Mouse (Mus musculus) cerebellum, adult 18-20 months (tissue): ENCODE results near the gene Ccdc85b.
"Not testable (repeated sequence)": the region's sequence is repeated elsewhere in the genome, so short reads cannot be mapped to it uniquely, and the experiment has no call there.

Experiments used
- DNase-seq, 2 experiments: peaks; one replicate each; pipeline ENCODE4 v3.0.0; 2021

Ccdc85b gene

DNA sequence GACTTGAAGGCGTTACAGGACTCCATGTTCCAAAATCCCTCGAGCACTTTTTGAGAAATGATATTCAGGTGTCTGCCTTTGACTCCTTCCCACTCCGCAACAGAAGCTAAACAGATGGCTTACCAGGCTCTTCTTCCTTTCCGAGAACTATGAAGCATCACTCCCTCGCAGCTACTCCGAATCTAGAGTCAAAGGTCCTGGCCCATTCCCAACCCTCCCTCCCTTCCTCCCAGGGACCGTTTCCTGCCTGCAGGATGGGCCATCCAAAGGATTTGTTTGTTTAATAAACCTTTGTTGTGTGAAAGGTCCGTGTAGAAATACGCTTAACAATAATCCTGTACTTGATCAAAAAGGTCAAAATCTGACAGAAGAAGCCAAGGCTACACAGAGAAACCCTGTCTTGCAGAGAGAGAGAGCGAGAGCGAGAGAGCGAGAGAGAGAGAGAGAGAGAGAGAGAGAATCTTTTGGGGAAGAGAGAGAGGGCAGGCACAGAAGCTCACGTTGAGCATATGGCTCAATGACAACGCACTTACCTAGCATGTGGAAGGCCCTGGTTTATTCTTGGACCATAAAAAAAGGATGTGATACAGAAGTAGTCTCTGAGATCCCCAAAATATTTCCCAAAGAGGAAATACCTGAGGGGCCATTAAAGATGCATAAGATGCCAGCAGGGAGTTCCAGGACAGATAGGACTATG, at the start of gene Ccdc85b:
Gene Ccdc85b (minus strand): TSS at position 149 of the 697 bp plus-strand sequence.
- no peak for DNase-seq

DNA sequence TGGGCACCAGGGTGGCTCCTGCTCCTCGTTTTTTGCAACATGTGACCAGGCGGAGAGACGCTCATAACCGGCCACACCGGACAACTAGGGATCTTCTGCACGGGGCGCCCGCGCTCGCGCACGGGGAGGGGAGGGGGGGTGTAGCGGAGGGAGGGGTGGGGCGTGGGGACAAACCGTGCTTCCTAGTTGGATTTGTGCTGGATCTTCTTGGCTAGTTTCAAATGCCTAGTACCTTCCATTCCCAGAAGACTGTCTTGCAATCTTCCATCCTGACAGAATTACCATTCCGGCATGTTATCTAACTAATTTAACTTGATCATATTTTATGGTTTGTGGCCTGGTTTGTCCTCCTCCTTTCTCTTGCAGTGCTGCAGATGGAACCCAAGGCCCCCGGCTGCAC, 46.0 kb upstream of the Ccdc85b start, which contains the start of gene 1700020D05Rik:
Gene 1700020D05Rik (minus strand): TSS at position 101 of the 400 bp plus-strand sequence.
- DNase-seq, result no peak

DNA sequence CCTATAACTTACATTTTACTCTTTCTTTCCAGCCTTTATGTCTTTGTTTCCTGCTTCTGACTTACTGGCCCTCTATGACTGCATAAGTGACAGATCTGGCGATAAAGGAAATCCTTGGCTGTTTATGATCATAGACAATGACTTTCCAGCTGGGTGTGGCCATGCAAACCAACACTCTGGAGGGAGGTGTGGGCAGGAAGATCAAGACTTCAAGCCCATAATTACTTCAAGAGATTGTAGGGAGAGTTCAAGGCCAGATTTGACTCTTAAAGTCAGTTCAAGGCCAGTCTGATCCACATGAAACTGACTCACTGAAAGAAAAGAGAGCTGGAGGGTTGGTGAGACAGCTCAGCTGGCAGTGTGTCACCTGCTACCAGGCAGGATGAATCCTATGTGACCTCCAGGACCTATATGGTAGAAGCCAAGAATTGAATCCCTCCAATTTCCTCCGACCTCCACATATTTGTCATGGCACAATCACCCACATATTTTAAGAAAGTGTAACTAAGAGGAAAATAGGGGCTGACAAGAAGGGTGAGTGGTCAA, 42.7 kb upstream of the Ccdc85b start:
- no peak for DNase-seq

DNA sequence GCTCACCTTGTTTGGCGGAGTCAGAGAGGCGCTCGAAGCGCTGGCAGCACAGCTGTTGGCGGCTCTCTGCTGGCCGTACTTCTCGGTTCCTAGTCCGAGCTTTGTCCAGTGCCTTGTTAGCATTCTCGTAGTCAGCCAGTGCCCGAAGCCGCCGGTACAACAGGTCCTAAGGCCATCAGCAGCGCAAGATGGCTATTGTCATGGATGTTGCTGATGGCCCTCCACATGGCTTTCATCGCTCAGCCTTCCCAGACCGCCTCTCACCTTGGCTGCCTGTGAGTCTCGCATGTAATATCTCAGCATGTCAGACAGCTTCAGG, 38.3 kb upstream of the Ccdc85b start:
- no peak for DNase-seq

DNA sequence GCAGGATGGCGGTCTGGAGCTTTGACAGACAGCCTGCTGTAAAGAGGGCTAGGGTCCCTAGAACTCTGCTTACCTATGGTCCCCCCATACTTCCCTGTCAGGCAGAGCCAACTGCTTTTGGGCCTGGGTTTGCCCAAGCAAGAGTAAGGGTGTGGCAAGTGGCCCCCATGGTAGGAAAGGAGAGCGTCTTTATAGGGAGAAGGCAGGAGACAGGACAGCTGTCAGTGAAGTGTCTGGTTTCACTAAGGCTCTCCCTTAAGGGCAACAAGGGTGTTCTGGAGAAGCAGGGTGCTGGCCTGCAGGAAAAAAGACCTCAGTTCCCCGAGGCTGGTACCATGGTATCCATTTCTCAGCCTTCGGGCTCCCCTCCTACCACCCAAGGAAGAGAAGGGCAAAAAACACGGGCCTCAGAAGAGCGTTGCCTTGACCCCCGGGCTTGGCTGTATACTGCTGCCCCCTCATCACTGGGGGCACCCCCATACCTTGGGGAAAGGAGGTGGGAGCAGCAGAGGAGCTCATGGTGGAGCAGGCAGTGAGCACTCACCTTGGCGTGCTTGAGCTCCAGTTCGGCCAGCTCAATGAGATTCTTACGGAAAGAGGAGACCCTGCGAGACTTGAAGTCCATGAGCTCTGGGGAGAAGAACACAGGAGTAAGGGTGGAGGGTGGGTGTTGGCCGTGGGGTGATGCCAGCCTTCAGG, 37.8 kb upstream of the Ccdc85b start:
- no peak for DNase-seq

DNA sequence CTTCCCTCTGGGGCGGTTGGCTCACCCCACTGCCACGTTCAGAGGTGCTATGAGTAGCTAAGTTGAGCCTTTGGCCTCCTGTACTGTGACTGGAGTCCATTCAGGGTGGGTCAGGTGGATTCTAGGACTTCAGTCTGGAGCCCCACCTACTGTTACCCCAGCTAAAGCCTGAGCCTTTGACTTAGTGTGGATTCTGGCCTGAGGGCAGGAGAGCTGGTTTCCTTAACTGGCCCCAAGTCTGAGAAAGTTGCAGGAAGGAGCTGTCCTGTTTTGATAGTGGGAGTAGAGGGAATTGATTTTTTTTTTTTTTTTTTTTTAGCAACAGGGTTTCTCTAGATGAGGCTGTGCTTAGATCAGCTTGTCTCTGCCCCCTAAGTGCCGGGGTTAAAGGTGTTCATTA, 36.6 kb upstream of the Ccdc85b start:
- DNase-seq, result no peak

- not testable (repeated sequence) for DNase-seq
These were observed 35.6 kb upstream of the Ccdc85b start for GRCm38 (mm10) chr19:5493301-5493721.

DNA sequence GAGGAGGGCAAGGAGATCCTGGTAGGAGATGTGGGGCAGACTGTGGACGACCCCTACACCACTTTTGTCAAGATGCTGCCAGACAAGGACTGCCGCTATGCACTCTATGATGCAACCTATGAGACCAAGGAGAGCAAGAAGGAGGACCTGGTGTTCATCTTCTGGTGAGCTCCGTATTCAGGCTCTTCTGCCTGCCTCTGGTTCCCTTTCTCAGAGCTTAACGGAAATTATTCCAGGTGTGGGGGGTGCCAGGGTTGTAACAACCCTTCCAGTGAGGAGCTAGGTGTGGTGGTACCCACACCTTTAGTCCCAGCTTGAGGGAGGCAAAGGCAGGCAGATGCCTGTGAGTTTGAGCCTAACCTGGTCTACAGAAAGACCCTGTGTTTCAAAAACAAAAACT, 34.9 kb upstream of the Ccdc85b start:
- DNase-seq, result no peak

DNA sequence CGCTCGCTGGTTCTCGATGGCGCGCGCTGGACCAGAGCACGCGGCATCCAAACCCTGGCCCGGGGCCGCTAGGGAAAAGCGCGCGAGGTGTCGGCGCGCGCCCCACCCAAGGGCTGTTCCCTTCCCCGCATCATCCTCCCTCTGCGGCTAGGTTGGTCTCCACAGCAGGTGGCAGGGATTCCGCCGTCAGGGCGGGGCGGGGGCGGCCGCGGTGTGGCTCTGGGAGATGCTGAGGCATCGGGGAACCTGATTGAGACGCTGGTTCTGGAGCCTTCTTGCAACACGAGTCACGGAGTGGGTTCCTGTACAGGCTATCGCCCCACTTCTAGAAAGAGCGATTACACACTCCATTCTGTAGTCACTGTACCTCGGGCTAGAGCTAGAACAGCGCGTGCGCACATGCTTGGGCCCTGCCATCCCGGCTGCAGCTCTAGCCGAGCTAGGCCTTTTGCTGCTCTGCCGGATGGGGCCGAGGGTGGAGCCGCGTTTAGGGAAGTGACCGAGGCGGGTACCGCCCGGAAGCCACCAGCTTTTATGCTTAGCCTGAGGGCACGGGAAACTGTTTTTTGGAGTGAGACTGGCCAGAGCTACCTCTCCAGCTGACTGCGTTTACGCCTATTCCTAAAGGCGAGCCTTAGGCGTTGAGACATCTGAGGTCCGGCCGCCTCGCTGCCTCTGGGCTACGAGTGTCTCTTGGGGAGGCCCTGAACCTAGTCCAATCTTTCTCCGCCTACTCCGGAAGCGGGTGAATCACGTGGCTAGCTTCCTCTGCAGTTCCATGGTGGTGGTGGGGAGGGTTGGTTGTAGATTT, 33.4 kb upstream of the Ccdc85b start:
- peak; percentile 81 for DNase-seq

DNA sequence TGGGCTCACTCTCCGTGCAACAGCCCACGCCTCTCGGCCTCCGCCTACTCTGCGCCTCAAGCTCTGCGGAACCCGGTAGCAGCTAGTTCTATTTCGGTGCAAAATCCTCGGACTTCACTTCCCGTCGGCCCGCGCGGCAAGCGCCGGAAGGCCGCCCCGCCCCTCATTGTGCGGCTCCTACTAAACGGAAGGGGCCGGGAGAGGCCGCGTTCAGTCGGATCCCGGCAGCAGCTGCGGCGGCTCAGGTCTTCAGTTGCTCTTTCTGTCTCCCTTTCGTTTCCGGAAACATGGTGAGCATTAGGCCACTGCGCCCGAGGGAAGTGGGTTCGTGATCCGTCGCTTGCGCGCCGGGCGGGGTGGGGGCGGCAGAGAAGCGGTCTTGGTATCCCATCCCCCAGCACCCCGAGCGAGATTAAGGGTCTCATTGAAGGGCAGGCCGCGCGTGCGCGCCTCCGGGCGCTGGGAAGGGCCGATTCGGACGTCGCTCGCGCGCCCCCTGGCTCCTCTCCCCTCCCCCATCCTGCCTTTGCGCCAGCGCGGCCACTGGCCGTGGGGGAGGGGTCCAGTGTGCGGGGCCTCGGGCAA, 32.7 kb upstream of the Ccdc85b start, which contains the start of gene Cfl1:
Gene Cfl1 (plus strand): TSS at position 143 of the 585 bp plus-strand sequence.
- DNase-seq, result peak; percentile 95 to 96

GRCm38 (mm10) chr19:5489721-5490120, 32.0 kb upstream of the Ccdc85b start:
- DNase-seq, result not testable (repeated sequence)

DNA sequence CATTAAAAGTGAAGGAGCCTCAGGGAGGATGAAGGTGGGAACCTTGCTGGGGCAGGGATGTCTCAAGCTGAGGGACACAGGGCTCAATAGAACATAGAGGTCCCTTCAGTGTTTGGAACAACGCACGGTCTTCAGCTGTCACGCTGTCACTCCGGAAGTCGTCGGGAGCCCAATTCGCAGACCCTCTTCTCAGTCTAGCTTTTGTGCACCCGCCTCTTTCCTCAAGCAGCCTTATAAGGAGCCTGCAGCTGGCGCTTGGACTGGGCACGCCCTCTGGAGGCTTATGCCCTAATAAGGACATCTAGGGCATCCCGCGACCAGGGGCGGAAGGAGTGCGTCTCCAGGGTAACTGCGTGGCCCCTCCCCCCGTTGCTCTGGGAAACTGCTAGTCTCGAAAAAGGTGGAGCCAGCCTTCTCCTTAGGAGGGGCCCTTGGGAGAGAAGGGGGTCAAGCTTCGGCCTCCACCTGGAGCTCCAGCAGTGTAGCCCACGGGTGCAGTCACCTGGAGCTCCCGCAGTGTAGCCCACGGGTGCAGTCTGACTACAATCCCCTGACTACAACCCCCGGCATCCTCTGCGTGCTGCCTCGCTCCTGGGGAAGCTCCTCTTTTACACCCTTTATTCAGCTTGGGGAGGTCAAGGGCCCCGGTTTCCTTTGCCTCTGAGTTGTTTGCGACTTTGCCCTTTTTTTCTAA, 31.3 kb upstream of the Ccdc85b start:
- peak; percentile 94 to 96 for DNase-seq

DNA sequence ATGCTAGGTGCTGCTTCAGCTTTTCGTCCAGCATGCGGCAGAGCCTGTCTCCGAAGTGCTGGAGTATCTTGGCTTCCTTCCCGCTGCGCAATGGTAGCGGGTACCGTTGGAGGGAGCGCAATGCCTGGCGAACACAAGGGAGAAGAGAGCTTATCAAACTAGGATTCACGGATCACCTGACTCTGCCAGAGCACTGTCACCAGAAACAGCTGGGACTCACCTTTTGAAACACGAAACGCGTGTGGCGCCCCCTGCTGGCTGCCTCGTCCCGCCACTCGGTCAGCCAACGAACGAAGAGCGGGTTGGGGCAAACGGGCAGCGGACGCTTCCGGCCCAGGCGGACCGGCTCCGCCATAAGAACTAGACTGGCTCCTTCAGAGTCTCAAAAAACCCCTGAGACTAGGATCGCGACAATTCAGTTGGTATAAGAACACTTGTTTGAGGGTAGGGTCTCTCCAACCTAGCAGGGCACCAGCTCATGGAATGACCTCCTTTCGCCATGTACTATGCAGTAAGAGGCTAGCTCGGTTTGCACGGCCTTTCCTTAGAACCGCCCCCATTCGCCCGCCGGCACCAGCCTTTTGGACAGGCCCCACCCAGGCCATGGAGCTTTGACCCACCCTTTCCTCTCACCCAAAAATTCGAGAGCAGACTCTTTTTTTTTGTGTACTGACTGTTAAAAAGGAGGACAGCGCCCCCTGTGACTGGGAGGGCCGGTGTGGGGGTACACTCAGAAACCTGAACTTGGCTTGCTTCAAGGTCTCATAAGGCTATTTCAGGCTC, 30.3 kb upstream of the Ccdc85b start, which contains the start of gene Mus81:
Gene Mus81 (minus strand): TSS at position 635 of the 783 bp plus-strand sequence.
- peak; percentile 96 to 97 for DNase-seq

DNA sequence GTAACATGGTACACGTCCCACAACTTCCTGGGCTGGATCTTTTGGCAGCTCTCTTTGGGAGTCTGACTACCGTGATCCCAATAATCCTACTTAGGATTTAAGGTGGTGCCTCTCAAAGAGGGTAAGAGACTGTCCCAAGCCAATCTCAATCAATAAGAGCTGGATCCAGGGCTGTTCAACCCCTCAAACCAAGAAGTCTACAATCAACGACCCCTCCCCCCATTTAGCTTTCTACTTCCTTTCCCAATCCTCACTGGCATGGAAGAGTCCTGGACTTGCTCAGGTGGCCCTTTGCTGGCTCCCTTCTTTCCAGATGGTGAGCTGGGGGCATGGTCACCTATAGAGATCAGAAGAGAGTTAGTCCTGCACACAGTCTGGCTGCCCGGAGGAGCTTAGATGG, 29.1 kb upstream of the Ccdc85b start:
- no peak for DNase-seq

- peak; percentile 75 to 76 for DNase-seq
These were observed 28.6 kb upstream of the Ccdc85b start for GRCm38 (mm10) chr19:5486286-5486685.

DNA sequence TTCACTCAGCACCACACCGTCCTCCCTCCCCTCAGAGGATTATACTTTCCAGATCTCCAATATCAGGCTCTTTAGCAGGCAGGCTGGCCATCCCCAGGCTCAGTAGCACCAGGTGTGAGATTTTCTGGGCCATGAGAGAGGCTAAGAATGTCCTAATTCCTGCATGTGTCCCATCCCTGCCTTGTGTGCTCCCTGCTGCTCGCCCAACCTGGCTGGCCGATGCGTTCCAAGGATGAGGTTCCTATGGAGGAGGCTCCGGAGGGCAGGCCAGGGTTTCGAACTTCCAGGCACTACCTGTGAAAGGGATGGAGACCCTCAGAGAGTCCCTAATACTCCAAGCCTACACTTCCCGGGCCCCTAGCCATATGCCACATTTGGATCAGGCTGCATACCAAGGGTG, 28.1 kb upstream of the Ccdc85b start:
- peak; percentile 84 to 86 for DNase-seq

- DNase-seq, result peak; percentile 52 to 71
These were observed 27.7 kb upstream of the Ccdc85b start for GRCm38 (mm10) chr19:5485371-5485770.

DNA sequence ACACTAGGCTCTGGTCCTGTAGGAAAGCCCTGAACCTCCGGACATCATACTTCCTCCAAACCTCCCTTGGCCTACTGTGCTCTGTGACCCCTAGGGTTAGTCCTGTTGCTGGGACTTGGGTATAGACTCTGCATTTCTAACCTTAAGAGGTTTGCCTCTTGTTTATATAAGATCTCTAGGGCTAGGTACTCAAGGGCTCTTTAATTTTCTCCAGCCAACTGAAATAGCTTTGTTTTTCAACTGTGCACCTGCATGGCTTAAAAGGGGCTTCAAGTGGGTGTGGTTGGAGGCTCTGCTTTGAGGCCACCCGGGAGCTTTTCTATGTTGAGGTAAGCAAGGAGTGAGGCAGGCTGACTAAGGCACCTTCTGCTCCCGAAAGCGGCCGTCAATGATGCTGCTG, 26.8 kb upstream of the Ccdc85b start:
- DNase-seq, result no peak

DNA sequence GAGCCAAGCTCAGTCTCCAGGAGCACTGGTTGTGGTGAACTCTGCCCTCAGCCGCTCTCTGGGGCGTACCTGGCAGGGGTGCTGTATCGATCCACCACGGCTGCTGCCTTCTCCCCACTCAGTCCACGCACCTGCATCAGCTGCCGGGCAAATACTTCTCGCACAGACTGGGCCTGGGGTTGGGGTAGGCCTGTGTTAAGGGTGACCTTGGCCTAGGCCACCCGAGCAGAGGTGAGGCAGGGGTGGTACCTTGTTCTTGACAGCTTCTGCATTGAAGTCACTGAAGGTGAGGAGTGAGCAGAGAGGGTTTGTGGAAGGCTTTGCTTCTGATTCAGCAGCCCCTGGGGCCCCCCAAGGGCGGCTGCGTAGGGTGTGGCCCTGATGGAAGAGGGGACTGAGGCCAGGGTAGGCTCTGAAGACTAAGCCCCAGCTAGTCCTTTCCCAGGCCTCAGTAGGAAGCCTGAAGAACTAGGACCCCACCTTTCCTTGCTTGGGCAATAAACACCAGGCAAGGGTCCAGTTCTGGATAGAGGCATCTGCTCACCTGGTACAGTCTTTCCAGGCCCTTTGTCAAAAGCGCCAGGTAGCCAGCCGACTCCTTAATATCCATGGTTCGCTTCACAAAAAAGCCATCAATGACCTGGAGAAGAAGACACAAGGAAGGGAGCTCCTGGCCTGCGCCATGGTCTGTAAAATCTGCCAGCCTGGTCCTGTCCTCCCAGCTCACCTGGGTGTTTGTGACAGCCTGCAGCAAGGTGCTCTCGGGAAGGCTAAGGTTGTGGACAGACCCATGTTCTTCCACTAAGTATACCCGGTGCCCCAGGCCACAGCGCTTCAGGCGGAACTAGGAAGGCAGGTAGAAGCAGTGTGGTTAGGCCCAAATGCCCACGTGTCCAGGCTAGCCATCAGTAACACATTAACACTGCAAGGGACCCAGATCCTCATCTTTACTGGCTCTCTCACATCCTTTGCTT, 26.0 kb upstream of the Ccdc85b start:
- no peak for DNase-seq

GRCm38 (mm10) chr19:5481398-5481797, 23.7 kb upstream of the Ccdc85b start:
- DNase-seq, result no peak
